Comparison of ENCODE assay signal across 18 mouse cellular contexts in the genomic region with DNA sequence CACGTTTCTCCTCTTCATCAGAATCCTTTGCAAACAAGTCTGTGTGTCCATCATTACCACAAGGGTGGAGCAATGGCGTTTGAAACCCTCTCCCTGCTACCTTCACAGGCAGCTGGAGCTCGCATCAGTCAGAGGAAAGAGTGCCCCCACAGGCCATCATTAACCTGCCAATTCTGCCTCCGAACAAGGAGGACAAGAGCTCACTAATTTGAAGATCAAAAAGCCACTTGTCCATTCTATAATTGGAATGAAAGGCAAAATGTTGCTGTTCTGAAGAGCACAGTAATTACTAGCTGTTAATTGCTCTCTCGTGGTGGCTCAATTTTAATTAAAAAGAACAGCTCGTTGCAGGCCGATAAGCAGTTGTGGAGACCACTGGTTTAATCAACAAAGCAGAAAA.
DNase-seq lines count a peak whose midpoint lies in the region; ATAC-seq and TF ChIP-seq lines count a peak whose summit lies in the region.
"Had no signal": no experiment of that assay in that cellular context is flagged by ENCODE, and none has a peak within 500 bp of the region (broad histone marks: within the 10 kb centered on the region; RNA-seq: fewer than 3 reads in every experiment).

No protein-coding gene starts in this region.

- WGBS in hindbrain, embryonic 14.5 days, result 37% methylated on average over 7 of the region's 7 CpGs
- 51% methylated on average over 7 of the region's 7 CpGs for WGBS in hindbrain, embryonic 11.5 days
- WGBS in neural tube, embryonic 13.5 days, result 20% methylated on average over 7 of the region's 7 CpGs
- WGBS in midbrain, embryonic 12.5 days, result 44% methylated on average over 7 of the region's 7 CpGs
- WGBS in stomach, postnatal 0 days, result 63% methylated on average over 7 of the region's 7 CpGs

- H3K9me3 ChIP-seq in hindbrain, embryonic 14.5 days (ENCODE audit: control insufficient read depth, low read length), result no peaks in the 10 kb centered on the region
- no peaks in the 10 kb centered on the region for H3K9me3 ChIP-seq in hindbrain, embryonic 11.5 days (ENCODE audit: control insufficient read depth, low read length)
- no peaks in the 10 kb centered on the region for H3K9me3 ChIP-seq in neural tube, embryonic 13.5 days
- no peaks in the 10 kb centered on the region for H3K9me3 ChIP-seq in midbrain, embryonic 12.5 days
- no peaks in the 10 kb centered on the region for H3K9me3 ChIP-seq in stomach, postnatal 0 days (ENCODE audit: control insufficient read depth, low read length)
- H3K9me3 ChIP-seq: embryonic facial prominence, embryonic 15.5 days; G1E had no signal

- no peak overlapping the region for H3K27ac ChIP-seq in hindbrain, embryonic 14.5 days
- H3K27ac ChIP-seq in hindbrain, embryonic 11.5 days (ENCODE audit: low read depth, low read length), result no peak overlapping the region
- 0 out of 2 replicates have a peak overlapping the region, but pooled peaks have one; percentile 0 for H3K27ac ChIP-seq in neural tube, embryonic 13.5 days (replicated peaks)
- H3K27ac ChIP-seq in midbrain, embryonic 12.5 days (replicated peaks), result no peak overlapping the region
- H3K27ac ChIP-seq in stomach, postnatal 0 days (replicated peaks), result no peak overlapping the region
- H3K27ac ChIP-seq: embryonic facial prominence, embryonic 15.5 days had no signal

- H3K36me3 ChIP-seq in hindbrain, embryonic 14.5 days (replicated peaks; ENCODE audit: control insufficient read depth, insufficient read depth), result no peaks in the 10 kb centered on the region
- H3K36me3 ChIP-seq in hindbrain, embryonic 11.5 days (ENCODE audit: control insufficient read depth, insufficient read depth, low read length), result no peaks in the 10 kb centered on the region
- no peaks in the 10 kb centered on the region for H3K36me3 ChIP-seq in neural tube, embryonic 13.5 days
- no peaks in the 10 kb centered on the region for H3K36me3 ChIP-seq in midbrain, embryonic 12.5 days
- H3K36me3 ChIP-seq in stomach, postnatal 0 days (ENCODE audit: control insufficient read depth, insufficient read depth, low read length), result no peaks in the 10 kb centered on the region
- H3K36me3 ChIP-seq: embryonic facial prominence, embryonic 15.5 days; G1E had no signal

- peak; percentile 24; the same call in 1 of the 2 replicates for TF ChIP-seq CTCF in stomach, postnatal 0 days (IDR thresholded peaks at IDR 0.05; ENCODE audit: low read depth)

- peak; percentile 46 for DNase-seq in hindbrain, embryonic 14.5 days (ENCODE audit: low spot score)
- DNase-seq in hindbrain, embryonic 11.5 days (ENCODE audit: low spot score), result no peak
- no peak for DNase-seq in neural tube, embryonic 10.5 days (ENCODE audit: extremely low spot score, low spot score)
- no peak for DNase-seq in stomach, postnatal 0 days (ENCODE audit: low spot score)
- no peak for DNase-seq in spleen, adult 12 weeks (ENCODE audit: low spot score)
- no peak for DNase-seq in cerebellum, adult 8-10 months
- DNase-seq: cerebellum, adult 2 months; heart, adult 11 months; heart, postnatal 14 days; kidney, adult 11 months; lung, postnatal 36 days; right cerebral cortex, postnatal 14 days; thymus, postnatal 25 days had no signal

- H3K4me1 ChIP-seq in hindbrain, embryonic 14.5 days (replicated peaks; ENCODE audit: control insufficient read depth, insufficient read depth, low read length), result no peaks in the 10 kb centered on the region
- no peaks in the 10 kb centered on the region for H3K4me1 ChIP-seq in hindbrain, embryonic 11.5 days (replicated peaks; ENCODE audit: control insufficient read depth, insufficient read depth, low read length)
- peaks cover 8% of the 10 kb centered on the region for H3K4me1 ChIP-seq in neural tube, embryonic 13.5 days (replicated peaks)
- H3K4me1 ChIP-seq in midbrain, embryonic 12.5 days, result peaks cover 3% of the 10 kb centered on the region; the same call in 1 of the 2 replicates
- H3K4me1 ChIP-seq in stomach, postnatal 0 days (replicated peaks; ENCODE audit: control insufficient read depth, insufficient read depth), result no peaks in the 10 kb centered on the region
- H3K4me1 ChIP-seq: embryonic facial prominence, embryonic 15.5 days had no signal

- H3K9ac ChIP-seq in hindbrain, embryonic 14.5 days, result no peak overlapping the region
- no peak overlapping the region for H3K9ac ChIP-seq in hindbrain, embryonic 11.5 days (ENCODE audit: low read depth, low read length)
- H3K9ac ChIP-seq in neural tube, embryonic 13.5 days, result no peak overlapping the region
- no peak overlapping the region for H3K9ac ChIP-seq in midbrain, embryonic 12.5 days (replicated peaks)
- no peak overlapping the region for H3K9ac ChIP-seq in stomach, postnatal 0 days (ENCODE audit: low read length)
- H3K9ac ChIP-seq: embryonic facial prominence, embryonic 15.5 days had no signal

- no peak overlapping the region for H3K4me3 ChIP-seq in hindbrain, embryonic 14.5 days (replicated peaks; ENCODE audit: low read length)
- no peak overlapping the region for H3K4me3 ChIP-seq in hindbrain, embryonic 11.5 days (ENCODE audit: low read depth, low read length)
- H3K4me3 ChIP-seq in neural tube, embryonic 13.5 days, result no peak overlapping the region
- H3K4me3 ChIP-seq in midbrain, embryonic 12.5 days, result no peak overlapping the region
- no peak overlapping the region for H3K4me3 ChIP-seq in stomach, postnatal 0 days (ENCODE audit: low read depth, low read length)
- H3K4me3 ChIP-seq: embryonic facial prominence, embryonic 15.5 days; myocyte had no signal

- no peaks in the 10 kb centered on the region for H3K27me3 ChIP-seq in hindbrain, embryonic 14.5 days (ENCODE audit: control insufficient read depth, insufficient read depth, low read length)
- no peaks in the 10 kb centered on the region for H3K27me3 ChIP-seq in hindbrain, embryonic 11.5 days (ENCODE audit: control insufficient read depth, insufficient read depth, low read length)
- H3K27me3 ChIP-seq in neural tube, embryonic 13.5 days, result peaks cover 8% of the 10 kb centered on the region; the same call in 1 of the 2 replicates
- no peaks in the 10 kb centered on the region for H3K27me3 ChIP-seq in midbrain, embryonic 12.5 days
- H3K27me3 ChIP-seq in stomach, postnatal 0 days (ENCODE audit: control insufficient read depth, insufficient read depth, low read length), result no peaks in the 10 kb centered on the region
- H3K27me3 ChIP-seq: embryonic facial prominence, embryonic 15.5 days had no signal

- TF ChIP-seq EP300 in stomach, postnatal 0 days (optimal IDR thresholded peaks at IDR 0.05), result no peak

- H3K4me2 ChIP-seq in hindbrain, embryonic 14.5 days (replicated peaks), result no peak overlapping the region
- H3K4me2 ChIP-seq in hindbrain, embryonic 11.5 days (replicated peaks; ENCODE audit: low read depth, low read length), result no peak overlapping the region
- H3K4me2 ChIP-seq in neural tube, embryonic 13.5 days, result no peak overlapping the region
- H3K4me2 ChIP-seq in midbrain, embryonic 12.5 days (replicated peaks), result no peak overlapping the region
- no peak overlapping the region for H3K4me2 ChIP-seq in stomach, postnatal 0 days (replicated peaks; ENCODE audit: low read depth)
- H3K4me2 ChIP-seq: embryonic facial prominence, embryonic 15.5 days had no signal

- 0 out of 2 replicates have a peak, but pooled peaks have one; percentile 17 for ATAC-seq in hindbrain, embryonic 14.5 days (ENCODE audit: low FRiP score)
- ATAC-seq in hindbrain, embryonic 11.5 days (ENCODE audit: low FRiP score), result no peak
- peak; percentile 40; the same call in 1 of the 2 replicates for ATAC-seq in neural tube, embryonic 13.5 days (ENCODE audit: low read depth)
- ATAC-seq in midbrain, embryonic 12.5 days (ENCODE audit: low FRiP score, low read depth), result peak; percentile 30; the same call in 1 of the 2 replicates
- no peak for ATAC-seq in stomach, postnatal 0 days (ENCODE audit: low FRiP score, low TSS enrichment)

Comparison
In these comparisons a context has a peak if more than half of its experiments do, and no peak if none do; other contexts are left out.
1. ATAC-seq: peak in hindbrain, embryonic 14.5 days (single experiment), neural tube, embryonic 13.5 days (single experiment) and midbrain, embryonic 12.5 days (single experiment); none in hindbrain, embryonic 11.5 days (single experiment) and stomach, postnatal 0 days (single experiment).